Mouse (Mus musculus) T-cell, adult 2 months (primary cell): Measurements from ENCODE around the gene Rbak.
A peak's percentile ranks its signal among the peaks of the same experiment; 100 is the strongest.
"Not testable (repeated sequence)": the region's sequence is repeated elsewhere in the genome, so short reads cannot be mapped to it uniquely, and the experiment has no call there.

Source experiments
- DNase-seq: peaks from one replicate; pipeline ENCODE4 v3.0.0; 2022; ENCODE audit warnings: low spot score

Gene Rbak

DNA sequence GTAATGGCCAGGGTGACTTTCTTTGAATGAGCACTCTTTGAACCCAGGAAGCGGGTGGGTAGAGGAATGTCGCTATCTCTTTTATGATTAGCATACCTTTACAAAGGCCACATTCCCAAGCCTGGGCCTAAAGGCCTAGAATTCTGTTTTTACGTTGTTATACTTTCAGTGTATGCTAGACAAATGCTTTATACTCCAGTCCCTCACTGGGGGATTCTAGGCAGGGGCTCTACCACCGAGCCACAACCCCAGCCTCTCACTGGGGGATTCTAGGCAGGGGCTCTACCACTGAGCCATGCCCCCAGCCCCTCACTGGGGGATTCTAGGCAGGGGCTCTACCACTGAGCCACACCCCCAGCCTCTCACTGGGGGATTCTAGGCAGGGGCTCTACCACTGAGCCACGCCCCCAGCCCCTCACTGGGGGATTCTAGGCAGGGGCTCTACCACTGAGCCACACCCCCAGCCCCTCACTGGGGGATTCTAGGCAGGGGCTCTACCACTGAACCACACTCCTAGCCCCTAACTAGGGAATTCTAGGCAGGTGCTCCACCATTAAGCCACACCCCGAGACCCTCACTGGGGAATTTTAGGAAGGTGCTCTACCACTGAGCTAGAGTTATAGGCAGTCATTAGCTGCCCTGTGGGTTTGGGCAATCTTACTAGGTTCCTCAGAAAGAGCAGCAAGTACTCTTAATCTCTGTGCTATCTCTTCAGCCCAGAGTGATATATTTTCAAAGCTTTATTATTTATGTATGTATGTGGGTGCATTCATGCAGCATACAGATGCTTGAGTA, 46.2 kb downstream of the Rbak start:
- DNase-seq = not testable (repeated sequence)

DNA sequence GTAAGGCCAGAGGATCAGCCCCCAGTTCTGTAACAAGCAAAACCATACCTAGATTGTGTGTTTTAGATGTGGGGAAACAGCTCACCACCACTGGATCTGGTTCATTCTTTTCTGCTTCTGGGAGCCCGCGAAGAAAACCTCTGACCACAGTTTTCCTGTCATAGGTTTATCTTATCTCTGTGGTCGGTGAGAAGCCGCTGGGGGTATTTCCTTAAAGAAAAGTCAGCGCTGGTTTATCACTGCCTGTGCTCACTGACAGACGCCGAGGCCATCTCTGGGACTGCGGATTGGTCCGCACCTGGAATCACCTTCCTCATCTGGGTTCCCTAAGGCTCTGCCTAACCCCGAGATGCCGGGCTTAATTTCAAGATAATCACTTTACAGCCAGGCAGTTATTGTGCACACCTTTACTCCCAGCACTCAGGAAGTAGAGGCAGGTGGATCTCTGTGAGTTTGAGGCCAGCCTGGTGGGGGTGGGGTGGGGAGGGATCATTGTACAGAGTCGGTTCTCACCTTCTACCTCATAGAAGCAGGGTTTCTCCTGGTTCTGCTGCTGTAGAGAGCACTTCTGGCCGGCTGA, 47.5 kb downstream of the Rbak start:
- DNase-seq = peak; percentile 76

DNA sequence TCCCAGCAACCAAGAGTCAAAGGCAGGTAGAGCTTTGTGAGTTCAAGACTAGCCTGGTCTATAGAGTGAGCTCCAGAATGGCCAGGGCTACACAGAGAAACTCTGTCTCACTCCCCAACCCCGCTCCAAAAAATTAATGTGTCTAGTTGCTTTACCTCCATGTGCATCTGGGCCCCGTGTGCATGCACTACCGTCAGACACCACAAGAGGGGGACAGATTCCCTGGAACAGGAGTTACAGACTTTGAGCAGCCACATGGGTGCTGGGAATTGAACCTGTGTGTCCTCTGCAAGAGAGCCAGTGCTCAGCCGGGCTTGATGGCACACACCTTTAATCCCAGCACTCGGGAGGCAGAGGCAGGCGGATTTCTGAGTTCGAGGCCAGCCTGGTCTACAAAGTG, 50.2 kb downstream of the Rbak start:
- DNase-seq = no peak

DNA sequence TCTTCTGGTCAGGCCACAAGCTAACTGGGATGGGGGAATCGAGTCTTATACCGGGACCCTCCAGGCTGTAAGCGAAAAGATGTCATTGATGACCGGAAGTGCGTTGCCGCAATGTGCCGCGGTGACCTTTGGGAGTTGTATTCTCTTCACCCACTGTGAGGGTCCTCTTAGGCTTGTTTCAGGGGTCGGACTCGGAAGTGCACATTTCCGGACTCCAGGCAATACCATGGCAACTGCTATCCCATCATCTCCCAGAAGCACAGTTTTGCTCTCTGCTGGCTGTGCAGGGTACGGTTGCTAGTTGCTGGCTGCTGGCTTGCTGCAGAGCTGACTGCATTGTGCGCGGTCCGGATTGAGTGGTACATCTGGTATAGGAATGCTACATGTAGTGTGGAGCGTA, 51.5 kb downstream of the Rbak start:
- no peak for DNase-seq

DNA sequence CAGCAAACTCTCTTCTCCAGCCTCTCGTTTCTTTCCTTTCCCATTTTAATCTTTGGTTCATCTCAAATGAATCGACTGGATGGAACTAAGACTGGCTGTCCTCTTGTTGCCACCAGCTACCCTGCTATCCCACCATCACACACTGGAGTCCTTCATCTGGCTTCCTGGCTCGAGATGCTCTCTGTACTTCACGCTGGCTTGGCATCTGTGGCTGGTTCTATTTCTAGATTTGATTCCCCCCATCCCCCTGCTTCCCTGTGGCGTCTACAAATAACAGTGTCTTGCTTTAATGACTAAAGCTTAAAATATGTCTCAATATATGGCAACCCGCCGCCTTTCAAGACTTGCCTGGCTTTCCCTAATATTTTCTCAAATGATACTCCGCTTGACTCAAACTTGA, 52.7 kb downstream of the Rbak start:
- DNase-seq = no peak

DNA sequence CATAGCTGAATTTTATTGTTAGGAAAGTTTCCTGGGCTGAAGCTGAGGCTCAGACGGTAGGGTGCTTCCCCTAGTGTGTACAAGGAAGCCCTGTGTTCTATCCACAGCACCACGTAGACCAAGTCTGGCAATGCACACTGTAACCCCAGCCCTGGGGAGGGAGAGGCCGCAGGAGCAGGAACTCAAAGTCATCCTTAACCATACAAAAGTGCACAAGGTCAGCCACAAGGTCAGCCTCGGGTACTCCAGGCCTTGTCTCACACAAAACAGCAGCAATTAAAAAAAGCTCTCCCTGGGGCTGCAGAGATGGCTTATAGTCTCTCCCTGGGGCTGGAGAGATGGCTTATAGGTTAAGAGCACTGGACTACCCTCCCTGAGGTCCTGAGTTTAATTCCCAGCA, 53.7 kb downstream of the Rbak start:
- no peak for DNase-seq

DNA sequence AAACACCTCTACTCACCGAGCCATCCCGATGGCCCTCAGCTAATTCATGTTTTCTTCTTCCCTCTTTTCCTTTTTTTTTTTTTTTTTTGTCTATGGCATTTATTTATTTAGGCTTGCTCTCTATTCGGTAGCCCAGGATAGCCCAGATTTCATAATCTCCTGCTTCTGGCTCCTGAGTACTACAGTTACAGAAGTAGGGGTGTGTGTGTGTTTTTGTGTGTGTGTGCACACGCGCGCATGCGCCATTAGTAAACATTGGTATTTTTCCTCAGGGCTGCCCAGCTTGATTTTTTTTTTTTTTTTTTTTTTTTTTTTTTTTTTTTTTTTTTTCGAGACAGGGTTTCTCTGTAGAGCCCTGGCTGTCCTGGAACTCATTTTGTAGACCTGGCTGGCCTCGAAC, 54.5 kb downstream of the Rbak start:
- no peak for DNase-seq

DNA sequence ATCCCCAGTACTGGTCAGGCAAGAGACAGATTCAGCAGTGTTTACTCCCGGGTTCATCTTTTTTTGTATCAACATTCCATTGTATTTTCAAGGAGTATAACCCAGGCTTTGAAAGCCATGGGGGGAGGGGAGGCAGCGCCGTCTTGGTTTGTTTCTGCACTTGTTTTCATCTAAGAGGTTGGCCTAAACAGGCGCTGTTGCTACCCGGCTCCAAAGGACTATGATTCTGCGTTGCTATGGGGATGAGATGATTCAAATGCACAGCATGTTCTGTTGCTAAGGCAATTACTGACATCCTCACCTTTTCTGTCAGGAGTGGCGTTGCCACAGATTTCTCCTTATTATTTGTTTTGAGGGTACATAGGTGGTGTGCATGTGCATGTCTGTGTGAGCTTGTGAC, 55.0 kb downstream of the Rbak start:
- DNase-seq = no peak

DNA sequence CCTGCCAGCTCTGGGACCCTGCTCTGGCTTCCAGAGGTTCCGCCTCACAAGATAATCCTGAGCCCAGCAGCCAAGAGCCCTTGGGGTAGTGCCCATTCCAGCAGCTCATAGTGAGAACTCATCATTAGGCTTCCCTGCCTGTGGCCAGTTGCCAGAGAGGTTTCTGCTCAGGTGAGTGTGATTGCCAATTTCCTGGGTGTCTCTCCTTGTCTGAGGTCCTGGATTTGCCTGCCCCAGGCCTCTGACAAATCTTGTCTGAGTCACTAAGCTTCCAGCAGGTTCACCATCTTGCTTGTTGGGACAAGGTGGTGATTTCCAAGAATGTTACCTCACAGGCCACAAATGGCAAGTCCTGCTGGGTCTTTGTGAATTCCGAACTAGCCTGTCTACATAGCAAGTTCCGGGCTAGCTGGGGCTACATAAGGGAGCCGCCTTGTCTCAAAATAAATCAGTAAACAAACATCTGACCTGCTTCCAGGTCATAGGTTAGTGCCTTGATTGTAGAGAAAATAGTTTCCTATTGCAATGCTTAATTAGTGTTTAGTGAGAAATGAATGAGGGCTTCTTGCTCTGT, 55.7 kb downstream of the Rbak start:
- DNase-seq = no peak

DNA sequence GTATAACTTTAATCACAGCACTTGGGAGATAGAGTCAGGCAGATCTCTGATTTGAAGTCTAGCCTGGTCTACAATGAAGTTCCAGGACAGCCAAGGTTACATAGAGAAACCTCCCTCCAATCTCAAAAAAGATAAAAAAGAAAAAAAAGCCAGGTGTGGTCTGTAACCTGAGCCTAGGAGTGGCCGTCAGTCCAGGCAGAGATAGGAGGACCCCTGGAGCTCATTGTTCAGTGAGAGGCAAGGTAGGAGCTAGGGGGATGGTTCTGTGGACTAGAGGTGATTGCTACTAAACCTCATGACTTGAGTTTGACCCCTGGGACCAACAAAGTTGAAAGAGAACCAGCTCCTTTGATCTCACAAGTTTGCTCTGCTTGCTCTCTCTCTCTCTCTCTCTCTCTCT, 57.9 kb downstream of the Rbak start:
- DNase-seq = no peak
